Mouse (Mus musculus) cerebellum, adult 18-20 months (tissue): ENCODE measurements around the gene Armcx2.
"Not testable (repeated sequence)": the region's sequence is repeated elsewhere in the genome, so short reads cannot be mapped to it uniquely, and the experiment has no call there.

Experiments used
- DNase-seq, 2 experiments: peaks; one replicate each; pipeline ENCODE4 v3.0.0; 2021

Armcx2 gene

GRCm38 (mm10) chrX:134808755-134809224, at the start of gene Armcx2:
Gene Armcx2, minus strand, starts transcription at chrX:134809221.
- DNase-seq, result peak; percentile 61 to 72

- no peak for DNase-seq
These were observed 40.6 kb upstream of the Armcx2 start for GRCm38 (mm10) chrX:134849662-134850061.

- no peak for DNase-seq
These were observed 35.4 kb upstream of the Armcx2 start for GRCm38 (mm10) chrX:134844424-134844823.

- no peak for DNase-seq
These were observed 21.5 kb upstream of the Armcx2 start for GRCm38 (mm10) chrX:134830508-134830907.

- DNase-seq, result peak; percentile 37 to 40
These were observed 927 bp downstream of the Armcx2 start for GRCm38 (mm10) chrX:134807833-134808754.

- DNase-seq, result no peak
These were observed 21.3 kb downstream of the Armcx2 start for GRCm38 (mm10) chrX:134787728-134788127.

GRCm38 (mm10) chrX:134763428-134764198, 45.4 kb downstream of the Armcx2 start:
- DNase-seq, result not testable (repeated sequence)

GRCm38 (mm10) chrX:134757293-134757995, 51.6 kb downstream of the Armcx2 start:
- DNase-seq, result peak; percentile 14 to 26

- DNase-seq, result peak; percentile 61 to 76
These were observed 52.4 kb downstream of the Armcx2 start, which contains the start of gene Armcx3 for GRCm38 (mm10) chrX:134756434-134757292. Gene Armcx3, plus strand, starts transcription at chrX:134756595.
